Mouse (Mus musculus) v-Abl transformed pro-B cells (cell line): ENCODE measurements at regions not wholly inside any gene's neighbourhood (a gene's known extent, or its start where the extent isn't known, plus 50 kb on each side); places are given as distances from the start of the nearest gene placed in this dataset.

Source experiments
- in situ Hi-C, 2 experiments: fragments of 400-800 bp; cut with MboI; formaldehyde crosslinking; loops; one replicate each; pipeline ENCODE4 v1.15.1; 2025; ENCODE audit not compliant: unreplicated experiment in 2 of 2

- in situ Hi-C loops = no loop called here
Observed at GRCm38 (mm10) chr4:48725660-48726348, 62.5 kb downstream of the Cavin4 start.

GRCm38 (mm10) chr4:48726349-48726835, 63.1 kb downstream of the Cavin4 start:
- in situ Hi-C loops = no loop called here

- in situ Hi-C loops = no loop called here
Observed at GRCm38 (mm10) chr4:48734854-48735564, 71.7 kb downstream of the Cavin4 start.

GRCm38 (mm10) chr4:48746237-48746636, 82.9 kb downstream of the Cavin4 start:
- in situ Hi-C loops = no loop called here

- in situ Hi-C loops = no loop called here
Observed at GRCm38 (mm10) chr4:48749566-48749965, 86.3 kb downstream of the Cavin4 start.

- in situ Hi-C loops = no loop called here
Observed at GRCm38 (mm10) chr4:48750087-48750486, 86.8 kb downstream of the Cavin4 start.

- in situ Hi-C loops = no loop called here
Observed at GRCm38 (mm10) chr4:48754466-48755171, 91.3 kb downstream of the Cavin4 start.

- in situ Hi-C loops = no loop called here
Observed at GRCm38 (mm10) chr4:48760625-48761024, 97.3 kb downstream of the Cavin4 start.

- in situ Hi-C loops = loop anchor here in 1 of 2 experiments (5.0 kb wide), 1 partner anchor 486 kb away; no protein-coding TSS in a partner anchor
Observed at GRCm38 (mm10) chr4:48766458-48766857, 103.1 kb downstream of the Cavin4 start.

- in situ Hi-C loops = loop anchor here (5.0 to 10.0 kb wide), 3 partner anchors 484 to 857 kb away; no protein-coding TSS in a partner anchor
Observed at GRCm38 (mm10) chr4:48770403-48770953, 107.2 kb downstream of the Cavin4 start.

- in situ Hi-C loops = loop anchor here (5.0 to 10.0 kb wide), 3 partner anchors 484 to 856 kb away; no protein-coding TSS in a partner anchor
Observed at GRCm38 (mm10) chr4:48770954-48771665, 107.8 kb downstream of the Cavin4 start.

- in situ Hi-C loops = loop anchor here (5.0 to 10.0 kb wide), 3 partner anchors 483 to 855 kb away; no protein-coding TSS in a partner anchor
Observed at GRCm38 (mm10) chr4:48771836-48772235, 108.5 kb downstream of the Cavin4 start.

GRCm38 (mm10) chr4:48779202-48779905, 116.0 kb downstream of the Cavin4 start:
- in situ Hi-C loops = loop anchor here (5.0 to 10.0 kb wide), 5 partner anchors 373 to 848 kb away; no protein-coding TSS in a partner anchor

- in situ Hi-C loops = loop anchor here (5.0 to 10.0 kb wide), 5 partner anchors 372 to 847 kb away; no protein-coding TSS in a partner anchor
Observed at GRCm38 (mm10) chr4:48779955-48780354, 116.6 kb downstream of the Cavin4 start.

GRCm38 (mm10) chr4:48781099-48781498, 117.8 kb downstream of the Cavin4 start:
- in situ Hi-C loops = no loop called here

GRCm38 (mm10) chr4:48782686-48783085, 119.4 kb downstream of the Cavin4 start:
- in situ Hi-C loops = no loop called here

- in situ Hi-C loops = no loop called here
Observed at GRCm38 (mm10) chr4:48791096-48791495, 127.8 kb downstream of the Cavin4 start.

GRCm38 (mm10) chr4:48803777-48804176, 140.5 kb downstream of the Cavin4 start:
- in situ Hi-C loops = no loop called here

- in situ Hi-C loops = no loop called here
Observed at GRCm38 (mm10) chr4:48808571-48808970, 145.3 kb downstream of the Cavin4 start.
